Mouse (Mus musculus) small intestine, adult 2 months (tissue): ENCODE results near the gene Cped1.

Experiments
- CTCF ChIP-seq: fragments of 200-500 bp; IDR thresholded peaks from 2 replicates; pipeline ENCODE4 v1.5.1; 2012; ENCODE audit warnings: low read depth, mild to moderate bottlenecking, control low read depth, inconsistent platforms, low read length, moderate library complexity, mixed read lengths; ENCODE audit not compliant: insufficient replicate concordance, insufficient read length; ENCODE audit errors: extremely low read depth
- POLR2A ChIP-seq: fragments of 200-500 bp; IDR thresholded peaks from 2 replicates; pipeline ENCODE4 v1.6.1; 2012; ENCODE audit warnings: low read depth, mild to moderate bottlenecking, control low read depth, inconsistent platforms, low read length, moderate library complexity

- TF ChIP-seq CTCF (no peak), POLR2A (no peak)
Measured at GRCm38 (mm10) chr6:22036911-22037310, 51.2 kb downstream of the Cped1 start.
